Mouse (Mus musculus) Muller cell, postnatal 12 days (primary cell): ENCODE results near the gene Unc13a.
A peak's percentile ranks its signal among the peaks of the same experiment; 100 is the strongest.

Experiments
- DNase-seq: peaks from one replicate; pipeline ENCODE4 v3.0.0-alpha.2; 2015; ENCODE audit errors: inconsistent ontology term

The Unc13a gene

DNA sequence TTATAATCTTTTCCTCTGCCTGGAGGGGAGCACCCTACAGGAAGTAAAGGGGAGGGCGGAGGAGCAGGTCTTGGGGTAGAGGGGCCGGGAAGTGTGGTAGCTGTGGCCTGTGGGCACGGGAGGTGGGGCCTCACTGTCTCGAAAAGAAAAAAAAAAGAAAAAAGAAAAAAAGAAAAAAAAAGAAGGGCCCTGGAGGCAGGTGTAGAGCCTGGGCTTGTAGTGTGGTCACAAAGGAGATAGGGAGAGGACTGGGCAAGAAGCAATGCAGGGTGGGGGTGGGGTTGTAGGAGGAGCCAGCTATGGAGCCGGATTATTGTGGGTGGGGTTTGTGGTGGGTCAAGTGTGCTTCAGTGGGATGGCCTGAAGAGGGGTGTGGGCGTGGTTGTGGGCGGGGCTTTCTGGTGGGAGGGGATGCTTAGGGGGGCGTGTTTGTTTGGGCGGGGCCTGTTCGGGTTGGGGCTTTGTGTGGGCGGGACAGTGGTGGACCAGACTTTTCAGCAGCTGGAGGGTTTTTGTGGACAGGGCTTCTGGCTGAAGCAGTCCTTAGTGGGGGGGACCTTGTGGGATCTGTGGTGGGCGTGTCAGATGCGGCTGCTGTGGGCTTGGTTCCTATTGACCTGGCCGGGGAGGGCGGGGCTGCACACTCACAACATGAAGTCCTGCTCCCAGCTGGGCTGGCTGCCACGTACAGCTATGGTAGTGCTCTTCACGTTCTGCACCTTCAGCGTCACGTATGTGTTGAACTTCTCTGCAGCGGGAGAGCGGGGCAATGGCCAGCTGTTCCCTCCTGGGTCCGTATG is 6.0 kb downstream of the Unc13a start:
- peak; percentile 84 for DNase-seq

DNA sequence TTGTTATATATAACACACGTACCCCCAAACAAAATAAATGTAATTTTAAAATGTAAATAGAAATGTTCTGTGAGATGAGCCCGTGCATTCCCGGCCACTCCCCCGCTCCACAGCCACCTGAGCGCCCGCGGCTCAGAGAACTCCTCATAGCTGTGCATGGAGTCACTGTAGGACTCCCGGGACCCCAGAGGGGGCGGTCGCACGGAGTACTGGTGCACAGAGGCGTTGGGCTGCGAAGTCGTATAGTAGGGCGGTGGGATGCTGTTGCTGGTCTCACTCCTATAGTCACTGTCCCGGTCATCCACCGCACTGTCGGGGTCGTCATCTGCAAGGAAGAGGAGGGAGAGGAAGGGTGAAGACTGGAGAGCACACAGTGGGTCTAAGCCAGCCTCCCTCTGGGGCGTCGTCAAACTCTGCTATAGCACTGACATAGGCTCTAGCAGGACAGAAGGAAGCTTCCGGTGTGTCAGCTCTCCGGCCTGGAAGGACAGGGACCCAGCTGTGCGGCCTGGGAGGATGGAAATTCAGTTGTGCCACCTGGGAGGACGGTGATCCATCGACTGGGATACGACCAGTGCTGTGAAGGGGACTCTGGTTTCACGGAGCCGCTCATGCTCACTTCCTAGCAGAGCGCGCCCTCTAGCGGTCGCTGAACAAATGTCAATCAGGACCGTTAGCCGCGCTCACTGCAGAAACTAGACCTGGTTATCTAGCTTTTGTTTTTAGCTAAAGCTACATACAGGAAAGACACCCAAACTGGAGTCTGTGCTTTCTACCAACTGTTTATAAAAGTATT is 11.0 kb downstream of the Unc13a start:
- peak; percentile 63 for DNase-seq

DNA sequence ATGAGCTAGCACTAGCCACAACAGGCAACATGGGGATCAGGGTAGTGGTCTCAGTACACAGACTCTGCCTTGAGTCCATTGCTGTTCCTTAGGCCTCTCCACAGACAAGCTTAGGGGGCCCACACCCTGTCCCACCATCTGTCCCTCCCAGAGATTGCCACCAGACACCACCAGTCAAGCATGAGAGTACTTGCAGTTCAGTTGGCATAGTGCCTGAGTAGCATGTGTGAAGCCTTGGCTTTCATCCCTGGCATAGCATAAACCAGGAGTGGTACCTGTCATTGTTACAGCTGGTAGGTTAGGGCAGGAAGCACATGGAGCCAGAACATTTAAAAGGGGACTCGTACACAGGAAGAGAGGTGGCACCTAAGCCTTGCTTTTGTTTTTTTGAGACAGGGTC is 11.8 kb downstream of the Unc13a start:
- no peak for DNase-seq

DNA sequence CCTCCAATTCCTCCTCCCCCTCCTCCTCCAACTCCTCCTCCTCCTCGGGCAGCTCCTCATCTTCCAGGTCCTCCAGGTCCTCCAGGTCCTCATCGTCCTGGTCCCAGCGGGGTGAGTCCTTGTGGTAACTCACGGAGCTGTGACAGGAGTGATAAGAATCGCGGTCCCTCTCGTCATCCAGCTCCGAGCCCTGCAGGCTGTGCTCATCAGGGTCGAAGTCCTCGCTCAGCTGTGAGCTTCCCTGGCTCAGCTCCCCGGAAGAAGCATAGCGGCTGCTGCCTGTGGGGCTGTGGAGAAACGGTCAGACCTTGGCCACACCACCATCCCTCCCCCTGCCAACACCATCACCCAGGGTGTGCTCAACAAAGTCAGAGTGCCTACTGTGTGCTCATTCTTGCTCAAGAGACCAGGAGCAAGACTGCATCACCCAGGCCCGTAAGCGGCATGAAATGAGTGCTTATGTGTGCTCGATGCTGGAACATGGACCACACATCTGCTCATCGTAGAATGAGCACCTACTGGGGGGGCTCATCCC is 13.0 kb downstream of the Unc13a start:
- DNase-seq, result no peak

DNA sequence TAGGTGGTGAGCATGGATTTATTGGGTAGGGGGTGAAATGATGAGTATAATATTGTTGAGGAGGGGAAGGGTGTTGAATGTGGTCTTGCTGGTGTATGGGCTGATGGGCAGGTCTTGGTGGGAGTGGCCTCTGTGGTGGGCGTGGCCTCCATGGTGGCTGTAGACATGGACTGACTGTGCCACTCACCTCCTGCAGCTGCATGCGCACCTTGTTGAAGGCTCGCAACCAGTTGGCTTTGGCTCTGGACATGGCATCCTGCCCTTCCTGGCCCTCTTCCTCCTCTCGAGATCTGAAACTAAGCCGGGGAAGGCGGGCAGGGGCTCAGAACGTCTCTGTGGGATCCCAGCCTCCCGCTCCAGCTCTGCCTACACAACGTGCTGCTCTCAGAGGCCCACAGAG is 13.7 kb downstream of the Unc13a start:
- DNase-seq, result no peak

DNA sequence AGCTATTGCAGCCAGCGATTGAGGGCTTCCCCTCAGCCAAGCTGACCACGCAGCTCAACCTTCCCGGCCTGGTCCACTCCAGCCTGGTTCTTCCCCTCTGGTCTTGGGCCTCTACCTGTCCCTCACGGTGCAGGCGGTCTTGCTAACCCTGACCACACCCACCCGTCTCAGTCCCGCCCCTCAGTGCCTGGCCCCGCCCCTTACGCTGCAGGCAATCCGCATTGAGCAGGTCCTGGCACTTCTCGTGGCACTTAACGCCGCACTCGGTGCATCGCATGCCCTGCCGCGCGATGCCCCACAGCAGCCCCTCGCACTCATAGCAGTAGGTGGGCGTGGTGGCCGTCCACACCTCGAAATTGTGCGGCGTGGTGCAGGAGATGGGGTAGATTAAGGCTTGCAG is 17.0 kb downstream of the Unc13a start:
- no peak for DNase-seq

DNA sequence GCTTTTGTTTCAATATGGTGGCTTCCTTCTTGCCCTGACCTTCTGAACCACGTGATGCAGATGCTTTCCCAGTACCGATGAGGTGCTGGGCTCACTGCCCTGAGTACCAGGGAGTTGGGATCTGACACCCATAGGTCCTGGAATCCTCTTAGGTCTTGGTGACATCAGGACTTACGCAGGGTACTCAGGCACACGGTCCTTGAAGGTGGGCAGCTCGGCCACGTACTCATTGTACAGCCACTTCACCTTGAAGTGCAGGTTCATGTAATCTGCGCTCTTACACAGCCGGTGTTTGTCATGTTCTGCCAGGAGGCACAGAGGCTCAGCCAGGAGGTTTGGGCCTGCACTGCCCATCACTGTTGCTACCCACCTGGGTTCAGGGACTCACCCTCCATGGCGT is 26.0 kb downstream of the Unc13a start:
- no peak for DNase-seq

DNA sequence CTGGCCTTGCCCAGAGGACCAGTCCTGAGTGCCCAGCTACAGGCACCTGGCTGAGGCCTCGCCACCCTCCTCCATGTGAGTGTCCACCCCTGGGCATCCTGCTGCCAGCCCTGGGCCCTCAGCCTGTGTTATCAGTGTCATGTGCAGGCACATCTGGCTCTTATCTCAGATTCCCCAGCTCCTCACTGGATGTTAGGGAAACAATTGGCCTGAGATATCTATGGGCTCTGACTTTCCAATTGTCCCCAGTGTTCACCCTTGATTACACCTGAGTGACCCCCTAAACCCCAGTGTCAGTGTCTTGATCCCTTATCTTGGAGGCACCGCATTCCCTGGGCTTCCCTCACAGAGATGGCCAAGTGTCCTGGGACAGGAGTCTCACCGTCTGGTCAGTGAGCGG is 32.2 kb downstream of the Unc13a start:
- DNase-seq, result no peak

DNA sequence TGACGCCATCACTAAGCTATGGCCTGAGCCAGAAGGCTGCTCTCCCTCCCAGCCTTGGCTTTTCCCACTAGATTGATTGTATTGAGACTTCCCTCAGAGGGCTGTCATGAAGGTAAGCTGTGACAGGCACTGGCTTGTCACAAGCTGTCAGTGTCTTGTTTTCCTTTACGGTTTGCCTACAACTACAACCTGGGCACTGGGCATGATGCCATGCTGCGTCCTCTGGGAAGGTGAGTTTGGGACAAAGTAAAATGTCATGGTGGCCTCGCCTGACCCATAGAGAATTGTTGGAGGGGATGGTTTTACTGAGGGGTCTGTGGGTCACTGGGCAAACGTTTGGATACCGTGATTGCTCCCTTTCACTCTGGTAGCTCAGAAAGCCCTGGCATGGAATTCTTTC is 33.2 kb downstream of the Unc13a start:
- no peak for DNase-seq

DNA sequence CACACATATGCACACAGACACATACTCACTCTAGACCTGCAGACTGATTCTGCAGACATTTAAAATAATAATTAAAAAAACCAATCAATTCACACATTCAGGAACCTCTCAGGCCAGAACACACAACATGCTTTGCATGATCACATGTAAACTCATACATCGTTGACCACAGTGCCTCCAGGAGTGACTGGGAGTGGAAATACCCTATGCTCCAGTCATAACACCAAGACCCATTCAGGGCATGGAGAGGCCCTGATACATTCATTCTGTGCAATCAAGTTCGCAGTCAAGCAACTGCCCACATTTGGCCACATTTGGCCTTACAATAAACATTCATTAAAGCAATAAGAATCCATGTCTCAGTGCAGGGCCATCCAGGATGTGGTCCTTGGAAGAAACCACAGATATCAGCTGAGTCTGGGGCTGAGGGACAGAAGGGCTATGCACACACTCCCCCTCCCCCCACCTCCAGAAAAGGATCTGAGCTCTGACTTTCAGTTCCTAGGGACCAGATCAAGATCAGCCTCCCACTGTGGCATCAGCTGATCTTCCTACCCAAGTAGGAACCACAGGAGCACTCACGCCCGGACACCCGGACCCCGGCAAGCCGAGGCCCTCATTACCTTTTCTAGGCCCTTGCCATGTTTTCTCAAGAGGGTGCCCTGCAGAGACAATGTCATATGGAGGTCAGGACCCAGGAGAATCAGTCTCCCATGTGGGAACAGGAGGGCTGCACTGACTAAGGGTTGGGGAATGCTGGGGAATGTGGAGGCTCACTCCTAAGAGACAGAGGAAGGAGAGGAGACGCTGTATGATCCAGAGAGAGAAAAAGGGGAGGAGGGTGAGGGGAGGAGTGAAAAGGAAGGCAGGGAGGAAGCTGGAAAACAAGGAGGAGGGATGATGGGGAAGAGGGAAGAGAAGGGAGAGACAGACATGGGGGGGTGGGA is 34.1 kb downstream of the Unc13a start:
- DNase-seq, result peak; percentile 56

DNA sequence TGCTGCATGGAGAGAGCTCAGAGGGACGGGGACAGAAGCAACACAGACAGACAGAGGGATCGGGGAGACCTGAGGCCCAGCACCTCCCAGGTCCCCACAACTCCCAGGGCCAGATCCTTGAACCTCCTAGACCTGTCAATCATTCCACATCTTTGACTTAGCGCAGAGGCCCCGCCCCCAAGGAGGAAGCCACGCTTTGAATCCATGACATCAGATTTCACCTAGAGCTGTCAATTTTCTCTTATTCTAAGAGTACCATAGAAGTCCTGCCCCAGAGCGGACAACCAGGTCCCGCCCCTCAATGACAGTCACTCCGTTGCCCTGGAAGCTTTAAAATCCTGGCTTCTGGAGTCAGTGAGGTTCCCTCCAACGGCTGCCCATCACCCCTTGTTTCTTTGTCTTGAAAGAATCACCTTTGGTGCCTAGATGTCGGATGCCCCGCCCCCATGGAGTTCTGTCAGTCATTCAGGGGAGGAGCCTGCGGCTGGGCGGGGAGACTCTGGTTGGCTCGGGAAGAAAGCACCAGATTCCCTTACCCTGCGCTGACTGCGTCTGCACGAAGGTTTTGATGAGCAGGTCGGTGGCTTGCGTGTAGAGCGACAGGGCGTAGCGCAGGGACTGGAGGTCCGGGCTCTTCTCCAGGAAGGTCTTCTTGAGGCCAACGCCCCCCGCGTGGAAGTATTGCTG is 37.4 kb downstream of the Unc13a start:
- peak; percentile 51 for DNase-seq

DNA sequence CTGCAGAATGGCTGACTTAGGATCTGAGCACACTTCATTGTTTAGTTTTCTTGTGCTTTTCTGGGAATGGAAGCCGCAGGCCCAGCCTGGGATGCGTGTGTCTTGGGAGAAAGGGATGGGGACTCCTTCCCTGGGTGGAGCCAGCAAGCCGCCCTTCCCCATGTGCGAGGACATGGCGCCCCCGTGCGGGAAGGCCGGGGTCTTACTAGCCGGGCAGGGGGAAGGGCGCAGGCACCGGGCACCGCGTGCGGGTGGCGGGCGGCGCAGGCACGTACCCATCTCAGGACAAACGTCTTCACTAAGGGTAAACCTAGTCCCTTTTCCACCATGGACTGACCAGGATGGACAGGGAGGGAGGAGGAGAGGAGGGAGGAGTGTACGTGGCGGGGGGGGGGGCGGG is 38.4 kb downstream of the Unc13a start:
- no peak for DNase-seq

DNA sequence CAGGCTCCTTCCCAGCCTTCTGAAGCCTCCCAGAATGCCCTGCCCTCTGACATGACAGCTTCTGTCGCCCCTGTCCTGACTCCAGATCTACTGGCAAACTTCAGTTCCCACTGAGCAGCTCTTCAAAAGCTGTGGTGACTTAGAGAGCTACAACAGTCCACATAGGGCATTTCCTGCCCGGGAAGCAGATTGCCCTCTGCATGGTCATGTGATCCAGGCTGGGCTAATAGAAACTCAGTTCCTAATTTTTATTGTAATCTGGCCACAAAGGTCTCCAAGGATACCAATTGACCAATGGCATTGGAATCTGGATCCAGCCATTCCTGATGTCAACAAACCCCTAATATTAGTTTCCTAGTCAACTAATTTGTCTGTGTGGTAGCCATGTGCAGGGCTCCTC is 39.7 kb downstream of the Unc13a start:
- no peak for DNase-seq

DNA sequence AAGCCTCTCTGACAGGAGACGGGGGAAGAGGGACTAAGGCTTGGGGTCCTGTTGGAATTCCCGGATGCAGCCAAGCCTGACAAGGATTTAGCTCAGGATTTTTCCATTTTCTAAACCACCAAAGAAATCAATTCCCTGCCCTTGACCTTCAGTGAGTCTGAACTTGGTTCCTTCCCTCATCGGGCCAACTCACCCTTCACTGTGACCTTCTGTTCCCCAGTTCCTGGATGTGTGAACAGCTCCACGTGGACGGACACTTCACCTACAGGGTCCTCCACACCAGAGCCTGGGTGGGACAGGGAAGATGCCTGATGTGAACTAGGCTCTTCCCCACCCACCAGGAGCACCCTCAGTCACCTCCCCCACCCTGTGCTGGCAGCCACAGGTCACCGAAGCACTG is 40.8 kb downstream of the Unc13a start:
- DNase-seq, result no peak

DNA sequence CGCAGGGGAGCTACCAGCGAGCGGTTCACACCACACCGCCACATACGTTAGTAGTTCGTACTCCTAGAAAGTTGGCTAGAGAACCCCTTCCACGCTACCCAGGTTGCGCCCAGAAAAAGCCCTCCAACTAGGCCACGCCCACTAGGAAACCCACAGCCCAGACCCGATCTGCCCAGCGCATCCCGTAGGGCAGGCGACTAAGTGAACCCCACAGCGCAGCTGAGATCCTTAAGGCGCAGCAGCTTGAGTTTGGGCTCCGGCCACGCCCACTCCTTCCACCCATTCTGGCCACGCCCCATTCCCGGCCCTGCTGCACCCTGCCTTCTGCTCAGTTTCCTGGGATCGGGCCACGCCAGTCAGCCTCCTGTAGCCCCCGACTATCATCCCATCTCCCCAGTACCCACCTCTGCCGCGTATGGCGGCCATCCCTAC is 41.8 kb downstream of the Unc13a start:
- DNase-seq, result peak; percentile 24

DNA sequence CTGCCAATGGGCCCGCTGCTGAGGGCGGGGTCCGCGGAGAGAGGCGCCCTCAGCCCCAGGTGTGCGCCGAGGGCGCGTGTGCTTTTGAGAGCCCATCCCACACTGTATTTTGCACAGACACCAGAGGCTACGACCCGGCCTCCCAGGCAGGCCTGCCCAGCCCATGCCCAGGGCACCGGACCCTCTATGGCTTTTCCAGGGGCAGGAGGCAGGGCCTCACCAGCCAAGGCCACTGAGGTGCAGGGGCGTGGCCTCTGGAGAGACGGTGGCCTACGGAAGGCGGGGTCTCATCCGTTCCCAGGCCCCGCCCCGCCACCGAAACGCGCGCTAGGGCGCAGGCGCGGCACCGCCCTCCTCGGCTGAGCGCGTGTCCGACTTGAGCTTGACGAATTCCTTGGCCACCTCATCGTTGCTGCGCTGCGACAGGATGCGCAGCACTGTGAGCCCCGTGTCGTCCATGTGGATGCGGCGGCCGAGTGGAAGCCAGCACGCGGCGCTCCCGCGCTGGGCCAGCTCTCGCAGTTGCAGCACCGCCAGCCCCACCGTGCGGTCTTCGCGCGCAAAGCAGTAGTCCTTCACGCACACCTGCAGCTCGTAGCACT is 42.4 kb downstream of the Unc13a start:
- peak; percentile 97 for DNase-seq

DNA sequence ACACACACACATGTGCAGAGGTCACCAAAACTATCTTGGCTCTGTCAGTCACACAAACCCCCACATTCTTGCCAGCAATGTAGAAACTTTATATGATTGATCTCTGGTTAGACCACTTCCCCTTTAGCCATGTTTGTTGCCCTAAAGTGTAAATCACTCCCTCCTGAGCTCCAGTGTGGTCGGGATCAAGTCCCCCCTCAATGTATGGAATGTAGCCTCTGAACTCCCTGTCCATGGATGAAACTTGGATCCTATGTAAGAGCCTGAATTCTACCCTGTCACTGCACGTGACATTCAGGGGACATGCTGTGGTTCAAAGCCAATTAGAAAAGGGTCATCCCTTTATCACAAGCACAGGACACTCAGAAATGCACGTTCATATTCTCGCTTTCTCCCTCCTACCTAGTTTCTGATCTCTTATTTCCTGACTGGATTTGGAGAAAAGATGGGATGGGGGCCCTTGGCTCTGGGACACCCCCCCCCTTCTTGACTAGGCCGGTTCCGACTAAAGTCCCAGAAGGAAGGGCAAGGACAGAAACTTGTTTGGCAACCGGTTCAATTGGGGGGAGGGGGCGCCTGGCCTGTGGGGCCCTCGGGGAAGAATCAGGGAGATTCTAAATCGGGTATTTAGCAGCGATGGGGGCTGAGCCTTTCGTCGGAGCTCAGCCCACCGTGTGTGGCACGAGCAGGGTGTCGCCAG is 43.0 kb downstream of the Unc13a start:
- DNase-seq, result no peak

DNA sequence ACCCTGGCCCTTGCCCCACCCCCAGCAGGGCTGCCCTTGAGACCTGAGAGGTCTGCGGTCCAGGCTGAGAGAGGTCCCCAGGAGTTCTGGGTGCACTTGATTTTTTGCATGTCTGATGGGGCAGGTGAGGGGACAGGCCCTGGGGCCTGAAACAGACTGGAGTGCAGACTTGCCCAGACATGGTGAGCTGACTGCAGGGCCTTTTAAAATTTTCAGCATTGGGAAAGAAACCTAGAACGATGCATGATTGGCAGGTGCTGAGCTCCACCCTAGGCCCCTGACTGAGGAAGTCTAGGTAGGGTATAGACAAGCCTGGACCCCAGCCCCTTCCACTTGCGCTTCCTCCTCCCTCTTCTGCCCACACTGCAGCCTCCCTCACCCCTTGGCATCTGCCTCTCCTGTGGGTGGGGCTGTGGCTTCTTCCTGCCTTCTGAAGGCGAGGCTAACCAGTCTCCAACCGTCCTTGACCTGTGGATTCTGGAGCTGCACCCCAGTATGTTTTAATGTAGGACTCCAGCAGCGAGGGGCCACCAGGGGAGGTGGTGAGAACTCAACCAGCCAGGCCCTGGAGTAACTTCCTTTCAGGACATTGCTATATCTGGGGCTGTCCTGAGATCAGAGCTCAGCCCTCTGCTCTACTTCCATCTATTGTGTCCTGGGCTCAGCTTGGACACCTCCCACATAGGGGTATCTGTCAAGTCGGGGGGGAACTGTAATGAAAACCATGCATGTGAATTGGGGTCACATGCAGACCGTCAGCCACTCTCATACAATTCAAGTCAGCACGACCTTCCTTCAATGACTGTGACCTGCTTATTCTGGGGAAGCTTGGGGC is 44.1 kb downstream of the Unc13a start:
- no peak for DNase-seq

DNA sequence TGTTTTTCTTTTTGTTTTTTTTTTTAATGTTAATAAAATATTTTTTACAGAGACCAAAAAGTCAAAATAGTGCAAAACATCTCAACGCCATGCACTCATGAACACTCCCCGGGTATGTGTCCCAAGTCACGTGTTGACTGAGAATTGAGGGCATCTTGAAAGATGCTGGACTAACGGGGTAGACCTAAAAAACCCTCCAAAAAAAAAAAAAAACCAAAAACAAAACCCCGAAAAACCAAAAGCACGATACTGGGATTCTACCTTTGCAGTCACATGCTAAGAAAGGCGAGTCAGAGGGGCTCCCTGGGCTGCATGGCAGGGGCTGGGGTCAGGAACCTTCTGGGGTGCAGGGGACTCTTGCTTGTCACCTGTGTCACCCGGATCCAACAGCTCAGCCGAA is 44.8 kb downstream of the Unc13a start:
- no peak for DNase-seq
